Mouse (Mus musculus): Measurements from ENCODE around the gene Grk1. TPM values are rescaled to one million over a fixed set of nuclear protein-coding genes. Genes with fewer than 3 reads are reported as not detected.

Grk1 gene
- total and polyA plus RNA-seq, 3 experiments, result under 0.01 to 0.03 TPM; not detected in 1

DNA sequence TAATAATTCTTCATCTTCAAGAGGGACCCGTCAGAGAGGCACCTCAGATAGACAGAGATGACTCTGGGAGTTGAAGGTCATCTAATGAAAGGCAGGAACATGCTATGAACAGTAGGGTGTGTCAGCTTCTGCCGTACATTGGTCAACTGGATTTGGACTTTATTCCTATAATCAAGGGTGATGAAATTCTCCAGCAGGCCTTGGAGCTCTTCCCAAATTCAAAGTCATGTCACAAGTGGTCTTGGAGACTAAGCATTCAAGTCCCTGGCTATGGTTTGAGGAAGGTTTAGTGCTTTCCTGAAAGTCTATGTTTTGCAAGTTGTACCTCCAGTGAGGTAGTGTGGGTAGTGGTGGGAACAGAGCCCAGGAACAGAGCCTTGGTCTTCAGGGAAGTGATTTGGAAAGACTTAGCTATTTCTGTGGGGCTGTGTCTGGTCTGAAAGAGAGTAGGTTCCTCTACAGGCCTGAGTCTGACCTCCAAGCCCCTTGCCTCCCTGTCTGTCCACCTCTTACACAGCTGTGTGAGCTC, 14.3 kb downstream of the Grk1 start:
- TF ChIP-seq MYB (IDR thresholded peaks at IDR 0.05; ENCODE audit: low read depth, low read length) (no peak), SIN3A (IDR thresholded peaks at IDR 0.05; ENCODE audit: low read length) (no peak), TAL1 (IDR thresholded peaks at IDR 0.05; ENCODE audit: low read length) (no peak), USF2 (IDR thresholded peaks at IDR 0.05; ENCODE audit: borderline replicate concordance in 1 of 2, insufficient read depth in 1 of 2, low read depth in 1 of 2, low read length in 2 of 2) (no peak), MAZ (IDR thresholded peaks at IDR 0.05; ENCODE audit: low read depth, low read length) (no peak), MAFK (IDR thresholded peaks at IDR 0.05; ENCODE audit: borderline replicate concordance, low read depth, low read length) (no peak), ZNF384 (IDR thresholded peaks at IDR 0.05; ENCODE audit: low read depth, low read length) (no peak)
- peaks cover 4 to 5% of the 10 kb centered on the region in 2 experiments for H3K27me3 ChIP-seq (ENCODE audit: control insufficient read depth in 1 of 2, insufficient read depth in 2 of 2, low read length in 2 of 2)

DNA sequence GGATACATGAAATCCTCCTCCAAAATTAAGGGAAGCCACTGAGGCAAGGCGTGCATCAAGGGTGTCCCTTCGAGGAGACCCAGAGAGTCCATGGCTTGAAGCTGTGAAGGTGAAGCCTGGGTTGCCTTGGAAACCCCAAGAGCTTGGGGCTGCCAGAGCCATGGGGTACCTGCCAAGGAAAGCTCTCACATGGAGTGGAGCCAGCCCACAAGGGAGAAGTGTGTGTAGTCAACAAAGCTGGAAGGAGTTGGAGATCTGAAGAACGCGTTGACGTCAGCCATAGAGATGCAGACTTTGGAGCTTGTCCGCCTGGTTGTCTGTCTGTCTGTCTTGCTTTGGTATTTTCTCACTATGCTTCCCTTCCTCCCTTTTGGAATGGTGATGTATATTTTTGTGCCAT, 16.1 kb downstream of the Grk1 start:
- Histone ChIP-seq H3K27ac (ENCODE audit: control insufficient read depth, low read depth, low read length) (no peak overlapping the region), H3K4me3 (ENCODE audit: control insufficient read depth in 1 of 2, insufficient read depth in 1 of 2, low read depth in 2 of 2, low read length in 2 of 2) (no peak overlapping the region), H3K27me3 (ENCODE audit: control insufficient read depth in 1 of 2, insufficient read depth in 2 of 2, low read length in 2 of 2) (peaks cover 4 to 5% of the 10 kb centered on the region in 2 experiments), H3K36me3 (ENCODE audit: control insufficient read depth in 1 of 2, insufficient read depth in 2 of 2, low read length in 2 of 2) (no peaks in the 10 kb centered on the region), H3K9me3 (replicated peaks; ENCODE audit: insufficient read depth, low read length) (no peaks in the 10 kb centered on the region), H3K4me1 (ENCODE audit: control insufficient read depth in 1 of 2, insufficient read depth in 2 of 2, low read length in 2 of 2) (no peaks in the 10 kb centered on the region), H3K9ac (ENCODE audit: control insufficient read depth, low read depth, low read length, poor library complexity, severe bottlenecking) (no peak overlapping the region), H3K79me2 (ENCODE audit: control insufficient read depth, insufficient read depth, low read length, poor library complexity) (no peaks in the 10 kb centered on the region)
- DNase-seq (ENCODE audit: low read depth, low spot score), result no peak
- no peak for TF ChIP-seq E2F4 (IDR thresholded peaks at IDR 0.05; ENCODE audit: borderline replicate concordance, low read depth, low read length)
- no peak for TF ChIP-seq TCF12 (IDR thresholded peaks at IDR 0.05; ENCODE audit: low read depth, low read length)
- no peak for TF ChIP-seq MEF2A (IDR thresholded peaks at IDR 0.05; ENCODE audit: extremely low read depth, insufficient replicate concordance, low read depth, low read length, poor library complexity, severe bottlenecking)
- no peak for TF ChIP-seq ELF1 (IDR thresholded peaks at IDR 0.05; ENCODE audit: low read depth, low read length)
- no peak for TF ChIP-seq UBTF (IDR thresholded peaks at IDR 0.05; ENCODE audit: borderline replicate concordance, insufficient read depth, low read depth, low read length)
- no peak for TF ChIP-seq ZC3H11A (IDR thresholded peaks at IDR 0.05; ENCODE audit: low read depth, low read length)
- TF ChIP-seq HCFC1 (IDR thresholded peaks at IDR 0.05; ENCODE audit: low read depth, low read length), result no peak
- TF ChIP-seq ETS1 (IDR thresholded peaks at IDR 0.05; ENCODE audit: low read depth, low read length), result no peak
- no peak for TF ChIP-seq RCOR1 (IDR thresholded peaks at IDR 0.05; ENCODE audit: low read depth, low read length)
- no peak for TF ChIP-seq MAFK (IDR thresholded peaks at IDR 0.05; ENCODE audit: borderline replicate concordance, low read depth, low read length)
- TF ChIP-seq BHLHE40 (IDR thresholded peaks at IDR 0.05; ENCODE audit: borderline replicate concordance, low read depth, low read length), result no peak
- no peak for TF ChIP-seq GATA1 (IDR thresholded peaks at IDR 0.05; ENCODE audit: low read depth, low read length)
- no peak for TF ChIP-seq CTCF (IDR thresholded peaks at IDR 0.05 in 2 of 3, conservative IDR thresholded peaks at IDR 0.05 in 1 of 3; ENCODE audit: control insufficient read depth in 1 of 3, insufficient read depth in 1 of 3, low read depth in 2 of 3, low read length in 3 of 3, poor library complexity in 1 of 3, severe bottlenecking in 1 of 3)
- no peak for TF ChIP-seq JUND (IDR thresholded peaks at IDR 0.05; ENCODE audit: low read depth, low read length)
- no peak for TF ChIP-seq RAD21 (IDR thresholded peaks at IDR 0.05; ENCODE audit: low read depth, low read length)
- TF ChIP-seq TAL1 (IDR thresholded peaks at IDR 0.05; ENCODE audit: low read length), result no peak

More for the DNA sequence above, 14.3 kb downstream of the Grk1 start:
- no peak for DNase-seq (ENCODE audit: low read depth, low spot score)
- no peak overlapping the region for H3K27ac ChIP-seq (ENCODE audit: control insufficient read depth, low read depth, low read length)
- H3K79me2 ChIP-seq (ENCODE audit: control insufficient read depth, insufficient read depth, low read length, poor library complexity), result no peaks in the 10 kb centered on the region
- no peaks in the 10 kb centered on the region for H3K9me3 ChIP-seq (replicated peaks; ENCODE audit: insufficient read depth, low read length)
- no peak overlapping the region for H3K4me3 ChIP-seq (ENCODE audit: control insufficient read depth in 1 of 2, insufficient read depth in 1 of 2, low read depth in 2 of 2, low read length in 2 of 2)
- no peaks in the 10 kb centered on the region for H3K4me1 ChIP-seq (ENCODE audit: control insufficient read depth in 1 of 2, insufficient read depth in 2 of 2, low read length in 2 of 2)
- H3K9ac ChIP-seq (ENCODE audit: control insufficient read depth, low read depth, low read length, poor library complexity, severe bottlenecking), result no peak overlapping the region
- no peaks in the 10 kb centered on the region for H3K36me3 ChIP-seq (ENCODE audit: control insufficient read depth in 1 of 2, insufficient read depth in 2 of 2, low read length in 2 of 2)
